Mouse (Mus musculus) heart, embryonic 15.5 days (tissue): ENCODE measurements around the gene Dnah3. TPM values are rescaled to one million over a fixed set of nuclear protein-coding genes. Genes with fewer than 3 reads are reported as not detected.

Experiments
- polyA plus RNA-seq: library from polyadenylated mRNA; unstranded; fragments of >200 nt; fragmentation: Nextera tagmentation; extraction: Ambion mirVana; gene quantifications from 2 replicates; pipeline ENCODE4 v1.2.1, GENCODE M21; 2015

The Dnah3 gene
- polyA plus RNA-seq, 1 experiment from 2014 or later, result 0.08 TPM

Other genes with a start within 250 kb of the Dnah3 start
- gene Lyrm1, start 199.4 kb downstream of the Dnah3 start, polyA plus RNA-seq, result 7.6 and 8.9 TPM in 2 replicates
- gene Dcun1d3, start 199.0 kb downstream of the Dnah3 start, polyA plus RNA-seq, result 6.8 and 7.4 TPM in 2 replicates
- 24.1 and 27.3 TPM in 2 replicates for gene Tmem159, start 7.1 kb upstream of the Dnah3 start, polyA plus RNA-seq
- gene Zp2, start 50.0 kb upstream of the Dnah3 start, polyA plus RNA-seq, result 0.06 and 0.14 TPM in 2 replicates
- gene Anks4b, start 78.6 kb upstream of the Dnah3 start, polyA plus RNA-seq, result not detected in 2 replicates
- 1.7 and 2.8 TPM in 2 replicates for gene Crym, start 106.8 kb upstream of the Dnah3 start, polyA plus RNA-seq
- gene Abca14, start 108.7 kb upstream of the Dnah3 start, polyA plus RNA-seq, result not detected in 2 replicates
- gene Abca15, start 233.4 kb upstream of the Dnah3 start, polyA plus RNA-seq, result 0.15 TPM in 1 of 2 replicates, not detected in the other